Mouse (Mus musculus) heart, embryonic 13.5 days (tissue): ENCODE results near the gene Xlr5a. TPM values are rescaled to one million over a fixed set of nuclear protein-coding genes. Genes with fewer than 3 reads are reported as not detected.
"Not testable (repeated sequence)": the region's sequence is repeated elsewhere in the genome, so short reads cannot be mapped to it uniquely, and the experiment has no call there.

Experiments
- ATAC-seq: fragments of 200-750 bp; cut with Nextera tagmentation; 2 replicates; pipeline ENCODE4 v1.8.0; 2017; ENCODE audit warnings: moderate TSS enrichment; ENCODE audit not compliant: insufficient number of reproducible peaks, low FRiP score, low TSS enrichment; ENCODE audit errors: extremely low read depth
- H3K27ac ChIP-seq: fragments of 300-500 bp; sonication (generic); replicated peaks from 2 replicates; pipeline ENCODE4 v1.5.1; 2015; ENCODE audit warnings: moderate library complexity, mild to moderate bottlenecking, inconsistent platforms
- H3K27me3 ChIP-seq: fragments of 300-500 bp; sonication (generic); replicated peaks from 2 replicates; pipeline ENCODE4 v1.6.1; 2015; ENCODE audit warnings: mild to moderate bottlenecking, inconsistent platforms
- H3K36me3 ChIP-seq: fragments of 300-500 bp; sonication (generic); 2 replicates; pipeline ENCODE4 v1.6.1; 2015; ENCODE audit warnings: mild to moderate bottlenecking, inconsistent platforms
- H3K4me1 ChIP-seq: fragments of 300-500 bp; sonication (generic); 2 replicates; pipeline ENCODE4 v1.6.1; 2015; ENCODE audit warnings: inconsistent platforms
- H3K4me2 ChIP-seq: fragments of 300-500 bp; sonication (generic); 2 replicates; pipeline ENCODE4 v1.6.1; 2015; ENCODE audit warnings: inconsistent platforms, mild to moderate bottlenecking, moderate library complexity
- H3K4me3 ChIP-seq: fragments of 300-500 bp; sonication (generic); 2 replicates; pipeline ENCODE4 v1.5.1; 2015; ENCODE audit warnings: moderate library complexity, mild to moderate bottlenecking, inconsistent platforms
- H3K9ac ChIP-seq: fragments of 300-500 bp; sonication (generic); 2 replicates; pipeline ENCODE4 v1.6.1; 2015; ENCODE audit warnings: inconsistent platforms, mild to moderate bottlenecking, moderate library complexity
- H3K9me3 ChIP-seq: fragments of 300-500 bp; sonication (generic); 2 replicates; pipeline ENCODE4 v1.6.1; 2016; ENCODE audit warnings: inconsistent platforms
- WGBS: fragments of 180-500 bp; shearing (Covaris S2); methylation state at CpG from one replicate; pipeline ENCODE4 v1.1.7; 2015; ENCODE audit warnings: mixed read lengths; 5-methylcytosine and 5-hydroxymethylcytosine counted together
- polyA plus RNA-seq: library from polyadenylated mRNA; unstranded; fragments of >200 nt; fragmentation: Nextera tagmentation; extraction: Ambion mirVana; gene quantifications from 2 replicates; pipeline ENCODE4 v1.2.1, GENCODE M21; 2015

Xlr5a gene
- polyA plus RNA-seq, 1 experiment from 2014 or later: not detected

- H3K4me3 ChIP-seq, ATAC-seq, H3K27ac ChIP-seq, H3K9ac ChIP-seq, H3K9me3 ChIP-seq, H3K27me3 ChIP-seq, H3K4me1 ChIP-seq, H3K36me3 ChIP-seq, H3K4me2 ChIP-seq: not testable (repeated sequence)
- no CpG with 5 or more reads among the region's 12 CpGs for WGBS
Observed at GRCm38 (mm10) chrX:73122859-73123829, 169.6 kb downstream of the Xlr5a start.

GRCm38 (mm10) chrX:73116747-73117146, 176.0 kb downstream of the Xlr5a start, which contains the start of gene Gm14685:
TSS of gene Gm14685 (plus strand) at chrX:73117047.
- not testable (repeated sequence) for H3K27me3 ChIP-seq
- no CpG with 5 or more reads among the region's 7 CpGs for WGBS

GRCm38 (mm10) chrX:73096941-73097508, 195.8 kb downstream of the Xlr5a start, which contains the start of gene Xlr3a:
TSS of gene Xlr3a (minus strand) at chrX:73097095.
- WGBS: 75% methylated on average over 12 of the region's 13 CpGs
- not testable (repeated sequence) for H3K4me1 ChIP-seq, H3K9ac ChIP-seq, ATAC-seq, H3K27ac ChIP-seq, H3K4me2 ChIP-seq, H3K27me3 ChIP-seq, H3K9me3 ChIP-seq, H3K36me3 ChIP-seq, H3K4me3 ChIP-seq

More at GRCm38 (mm10) chrX:73116747-73117146, 176.0 kb downstream of the Xlr5a start, which contains the start of gene Gm14685:
- ATAC-seq, H3K4me3 ChIP-seq, H3K9ac ChIP-seq, H3K27ac ChIP-seq, H3K4me1 ChIP-seq, H3K9me3 ChIP-seq, H3K36me3 ChIP-seq, H3K4me2 ChIP-seq: not testable (repeated sequence)

- not testable (repeated sequence) for H3K36me3 ChIP-seq, H3K4me3 ChIP-seq, H3K4me1 ChIP-seq, H3K27ac ChIP-seq, H3K27me3 ChIP-seq, H3K4me2 ChIP-seq, H3K9ac ChIP-seq, H3K9me3 ChIP-seq, ATAC-seq
- WGBS: 72% methylated on average over 19 of the region's 19 CpGs
Observed at GRCm38 (mm10) chrX:73082267-73083055, 210.3 kb downstream of the Xlr5a start, which contains the start of gene Xlr4a. TSS of gene Xlr4a (minus strand) at chrX:73082478.

- 80% methylated on average over 1 of the region's 5 CpGs for WGBS
- H3K27ac ChIP-seq, H3K9ac ChIP-seq, H3K36me3 ChIP-seq, H3K4me1 ChIP-seq, ATAC-seq, H3K4me2 ChIP-seq, H3K4me3 ChIP-seq, H3K9me3 ChIP-seq: not testable (repeated sequence)
- peaks cover 20% of the 10 kb centered on the region for H3K27me3 ChIP-seq
Observed at GRCm38 (mm10) chrX:73066765-73067312, 225.9 kb downstream of the Xlr5a start.

GRCm38 (mm10) chrX:73064415-73064793, 228.4 kb downstream of the Xlr5a start, which contains the start of gene Pnma3:
TSS of gene Pnma3 (plus strand) at chrX:73064787.
- H3K27ac ChIP-seq: no peak within 1 kb of the TSS
- H3K4me3 ChIP-seq: peak within 1 kb of the TSS; percentile 24
- no peaks in the 10 kb centered on the region for H3K36me3 ChIP-seq

GRCm38 (mm10) chrX:73063512-73064414, 229.0 kb downstream of the Xlr5a start:
- Histone ChIP-seq H3K27me3 (peaks cover 20% of the 10 kb centered on the region), H3K9me3 (no peaks in the 10 kb centered on the region), H3K4me1 (no peaks in the 10 kb centered on the region), H3K27ac (no peak overlapping the region), H3K36me3 (no peaks in the 10 kb centered on the region), H3K9ac (no peak overlapping the region), H3K4me3 (peak overlapping the region; percentile 24), H3K4me2 (peak overlapping the region; percentile 59)
- ATAC-seq: no peak
- WGBS: 31% methylated on average over 24 of the region's 24 CpGs

More at GRCm38 (mm10) chrX:73064415-73064793, 228.4 kb downstream of the Xlr5a start, which contains the start of gene Pnma3:
- no peaks in the 10 kb centered on the region for H3K4me1 ChIP-seq
- WGBS: 26% methylated on average over 7 of the region's 7 CpGs
- no peaks in the 10 kb centered on the region for H3K9me3 ChIP-seq
- H3K9ac ChIP-seq: no peak within 1 kb of the TSS
- H3K4me2 ChIP-seq: peak within 1 kb of the TSS; percentile 59
- H3K27me3 ChIP-seq: peaks cover 20% of the 10 kb centered on the region
- ATAC-seq: no peak

GRCm38 (mm10) chrX:73062323-73062722, 230.5 kb downstream of the Xlr5a start:
- Histone ChIP-seq H3K4me2 (no peak overlapping the region), H3K36me3 (no peaks in the 10 kb centered on the region), H3K9ac (no peak overlapping the region), H3K27me3 (peaks cover 20% of the 10 kb centered on the region), H3K4me1 (no peaks in the 10 kb centered on the region), H3K9me3 (no peaks in the 10 kb centered on the region), H3K27ac (no peak overlapping the region), H3K4me3 (no peak overlapping the region)
- WGBS: 44% methylated on average over 5 of the region's 5 CpGs
- no peak for ATAC-seq

- Histone ChIP-seq H3K4me3 (no peak overlapping the region), H3K9me3 (no peaks in the 10 kb centered on the region), H3K36me3 (no peaks in the 10 kb centered on the region), H3K9ac (no peak overlapping the region), H3K27ac (no peak overlapping the region), H3K4me2 (no peak overlapping the region), H3K27me3 (peaks cover 20% of the 10 kb centered on the region), H3K4me1 (no peaks in the 10 kb centered on the region)
- 75% methylated on average over 1 of the region's 1 CpGs for WGBS
- no peak for ATAC-seq
Observed at GRCm38 (mm10) chrX:73061528-73061927, 231.2 kb downstream of the Xlr5a start.
